Mouse (Mus musculus) limb, embryonic 14.5 days (tissue): ENCODE results near the gene Cnfn. TPM values are rescaled to one million over a fixed set of nuclear protein-coding genes. Genes with fewer than 3 reads are reported as not detected.
"Not testable (repeated sequence)": the region's sequence is repeated elsewhere in the genome, so short reads cannot be mapped to it uniquely, and the experiment has no call there.

ENCODE experiments used
- ATAC-seq: fragments of 200-750 bp; cut with Nextera tagmentation; 2 replicates; pipeline ENCODE4 v1.8.0; 2017; ENCODE audit warnings: low read depth, moderate number of reproducible peaks, moderate TSS enrichment; ENCODE audit not compliant: low FRiP score
- DNase-seq: peaks from one replicate; pipeline ENCODE4 v3.0.0-alpha.2; 2015; ENCODE audit warnings: low spot score
- H3K27ac ChIP-seq: fragments of 300-500 bp; sonication (generic); replicated peaks from 2 replicates; pipeline ENCODE4 v1.5.1; 2014; ENCODE audit warnings: low read depth, mild to moderate bottlenecking, low read length, moderate library complexity, mixed read lengths
- H3K27me3 ChIP-seq: fragments of 300-500 bp; sonication (generic); 2 replicates; pipeline ENCODE4 v1.6.1; 2014; ENCODE audit warnings: low read length, mixed read lengths; ENCODE audit not compliant: control insufficient read depth, insufficient read depth
- H3K36me3 ChIP-seq: fragments of 300-500 bp; sonication (generic); 2 replicates; pipeline ENCODE4 v1.6.1; 2014; ENCODE audit warnings: mild to moderate bottlenecking, low read length, moderate library complexity, mixed read lengths; ENCODE audit not compliant: control insufficient read depth, insufficient read depth
- H3K4me1 ChIP-seq: fragments of 300-500 bp; sonication (generic); 2 replicates; pipeline ENCODE4 v1.6.1; 2014; ENCODE audit warnings: antibody characterized with exemption, low read length, mixed read lengths; ENCODE audit not compliant: control insufficient read depth, insufficient read depth
- H3K4me2 ChIP-seq: fragments of 300-500 bp; sonication (generic); replicated peaks from 2 replicates; pipeline ENCODE4 v1.6.1; 2014; ENCODE audit warnings: low read depth, mild to moderate bottlenecking, low read length, moderate library complexity; ENCODE audit not compliant: severe bottlenecking
- H3K4me3 ChIP-seq: fragments of 300-500 bp; sonication (generic); replicated peaks from 2 replicates; pipeline ENCODE4 v1.5.1; 2014; ENCODE audit warnings: low read length
- H3K9ac ChIP-seq: fragments of 300-500 bp; sonication (generic); 2 replicates; pipeline ENCODE4 v1.6.1; 2014; ENCODE audit warnings: mild to moderate bottlenecking, low read depth, low read length, moderate library complexity; ENCODE audit not compliant: severe bottlenecking
- H3K9me3 ChIP-seq: fragments of 300-500 bp; sonication (generic); 2 replicates; pipeline ENCODE4 v1.6.1; 2016; ENCODE audit warnings: low read length; ENCODE audit not compliant: control insufficient read depth
- POLR2A ChIP-seq: fragments of 200-500 bp; IDR thresholded peaks from 2 replicates; pipeline ENCODE4 v1.8.0; 2012; ENCODE audit warnings: inconsistent platforms, mild to moderate bottlenecking, moderate library complexity, borderline replicate concordance; ENCODE audit not compliant: insufficient read depth, insufficient read length; ENCODE audit errors: extremely low read depth
- WGBS: fragments of 180-500 bp; shearing (Covaris S2); extraction: QIAGEN DNeasy Blood & Tissue Kit; methylation state at CpG from one replicate; pipeline ENCODE4 v1.1.7; 2014; 5-methylcytosine and 5-hydroxymethylcytosine counted together
- polyA plus RNA-seq, 2 experiments: library from polyadenylated mRNA; depleted of rRNA in 1 of 2; stranded (reverse) in 1 of 2; unstranded in 1 of 2; fragments of >200 nt; fragmentation: Nextera tagmentation in 1 of 2; extraction: Ambion mirVana in 1 of 2; gene quantifications; 2 replicates each; pipeline versions ENCODE4 v1.2.1 to v1.2.3; 2012 to 2014

Cnfn gene
- polyA plus RNA-seq, 2 experiments, result 4.5 to 31.8 TPM

GRCm38 (mm10) chr7:25409114-25409760 is 39.7 kb upstream of the Cnfn start:
- no peak for DNase-seq
- no peak for ATAC-seq
- TF ChIP-seq POLR2A, result no peak
- Histone ChIP-seq H3K4me1 (no peaks in the 10 kb centered on the region), H3K27ac (no peak overlapping the region), H3K27me3 (no peaks in the 10 kb centered on the region), H3K9ac (no peak overlapping the region), H3K9me3 (no peaks in the 10 kb centered on the region), H3K36me3 (no peaks in the 10 kb centered on the region), H3K4me3 (no peak overlapping the region), H3K4me2 (no peak overlapping the region)
- WGBS, result 35% methylated on average over 4 of the region's 4 CpGs

GRCm38 (mm10) chr7:25406468-25406867 is 36.9 kb upstream of the Cnfn start:
- Histone ChIP-seq H3K4me1 (peaks cover 13% of the 10 kb centered on the region; the same call in 1 of the 2 replicates), H3K4me3 (no peak overlapping the region), H3K36me3 (no peaks in the 10 kb centered on the region), H3K27ac (no peak overlapping the region), H3K4me2 (no peak overlapping the region), H3K9ac (no peak overlapping the region), H3K9me3 (no peaks in the 10 kb centered on the region), H3K27me3 (no peaks in the 10 kb centered on the region)
- no peak for TF ChIP-seq POLR2A
- no peak for DNase-seq
- WGBS, result 87% methylated on average over 7 of the region's 7 CpGs
- ATAC-seq, result no peak

GRCm38 (mm10) chr7:25402671-25403101 is 33.2 kb upstream of the Cnfn start:
- WGBS, result 3% methylated on average over 2 of the region's 2 CpGs
- H3K4me1 ChIP-seq, result peaks cover 13% of the 10 kb centered on the region; the same call in 1 of the 2 replicates
- H3K9ac ChIP-seq, result no peak overlapping the region
- ATAC-seq (no peak), DNase-seq (peak; percentile 43)
- H3K27ac ChIP-seq, result no peak overlapping the region
- H3K9me3 ChIP-seq, result no peaks in the 10 kb centered on the region
- H3K4me2 ChIP-seq, result no peak overlapping the region
- H3K4me3 ChIP-seq, result no peak overlapping the region
- H3K36me3 ChIP-seq, result no peaks in the 10 kb centered on the region
- TF ChIP-seq POLR2A, result no peak
- no peaks in the 10 kb centered on the region for H3K27me3 ChIP-seq

GRCm38 (mm10) chr7:25401986-25402385 is 32.5 kb upstream of the Cnfn start:
- H3K9ac ChIP-seq, result 0 out of 2 replicates have a peak overlapping the region, but pooled peaks have one; percentile 8
- H3K4me2 ChIP-seq, result no peak overlapping the region
- ATAC-seq (no peak), DNase-seq (no peak)
- no peaks in the 10 kb centered on the region for H3K27me3 ChIP-seq
- TF ChIP-seq POLR2A, result no peak
- peak overlapping the region; percentile 30; the same call in 1 of the 2 replicates for H3K27ac ChIP-seq
- peaks cover 13% of the 10 kb centered on the region; the same call in 1 of the 2 replicates for H3K4me1 ChIP-seq
- no peaks in the 10 kb centered on the region for H3K9me3 ChIP-seq
- no peaks in the 10 kb centered on the region for H3K36me3 ChIP-seq
- WGBS, result 22% methylated on average over 5 of the region's 5 CpGs
- no peak overlapping the region for H3K4me3 ChIP-seq

GRCm38 (mm10) chr7:25401551-25401950 is 32.0 kb upstream of the Cnfn start:
- Histone ChIP-seq H3K9me3 (no peaks in the 10 kb centered on the region), H3K4me3 (no peak overlapping the region), H3K36me3 (no peaks in the 10 kb centered on the region), H3K9ac (no peak overlapping the region), H3K4me2 (no peak overlapping the region), H3K27ac (no peak overlapping the region), H3K4me1 (peaks cover 13% of the 10 kb centered on the region; the same call in 1 of the 2 replicates), H3K27me3 (no peaks in the 10 kb centered on the region)
- DNase-seq (peak; percentile 29), ATAC-seq (no peak; the same call in 1 of the 2 replicates)
- WGBS, result 28% methylated on average over 2 of the region's 2 CpGs
- TF ChIP-seq POLR2A, result no peak

GRCm38 (mm10) chr7:25399028-25399427 is 29.5 kb upstream of the Cnfn start:
- H3K4me3 ChIP-seq, H3K4me2 ChIP-seq, ATAC-seq, DNase-seq, H3K36me3 ChIP-seq, H3K27me3 ChIP-seq, H3K9me3 ChIP-seq, H3K9ac ChIP-seq, H3K27ac ChIP-seq: not testable (repeated sequence)
- peaks cover 20% of the 10 kb centered on the region for H3K4me1 ChIP-seq
